Mouse (Mus musculus): ENCODE results near the gene Atp6v0c.

The Atp6v0c gene

GRCm38 (mm10) chr17:24199252-24199651, 29.8 kb upstream of the Atp6v0c start:
- in situ Hi-C loops (cut with MboI): no loop called here

DNA sequence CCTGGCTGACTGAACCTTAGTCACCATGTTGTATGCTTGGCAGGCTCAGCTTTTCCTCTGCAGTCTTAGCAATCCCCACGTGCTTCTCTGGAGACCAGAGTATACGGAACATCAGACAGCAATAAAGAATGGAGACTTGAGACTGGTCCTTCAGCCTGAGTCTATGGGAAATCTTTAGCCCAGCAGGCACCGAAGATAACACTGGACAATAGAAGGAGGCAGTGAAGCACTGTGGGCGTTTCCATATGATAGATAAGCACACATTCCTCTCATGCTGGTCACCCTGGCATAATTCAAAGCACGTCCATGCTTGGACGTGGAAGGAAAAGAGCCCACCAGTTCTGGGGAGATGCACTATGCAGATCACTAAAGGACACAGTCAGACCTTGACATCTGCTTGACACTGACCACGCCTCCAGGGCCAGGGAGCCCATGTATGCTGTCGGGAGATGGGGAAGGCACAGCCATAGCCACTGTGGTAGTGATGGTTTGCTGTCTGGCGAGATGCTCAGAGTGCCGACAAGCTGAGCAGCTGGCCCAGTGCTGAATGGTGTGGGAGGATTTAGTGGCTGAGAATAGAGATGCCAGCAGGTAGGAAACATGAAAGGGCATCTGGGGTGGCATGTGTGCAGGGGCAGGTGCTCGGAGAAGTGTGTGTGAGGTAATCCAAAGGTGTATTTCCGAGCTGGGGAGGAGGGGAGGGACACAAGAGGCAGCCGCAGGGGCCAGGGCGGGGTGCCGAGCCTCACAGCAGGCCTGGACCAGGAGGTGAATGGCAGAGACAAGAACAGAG, 27.7 kb upstream of the Atp6v0c start:
- in situ Hi-C loops (cut with MboI): no loop called here

DNA sequence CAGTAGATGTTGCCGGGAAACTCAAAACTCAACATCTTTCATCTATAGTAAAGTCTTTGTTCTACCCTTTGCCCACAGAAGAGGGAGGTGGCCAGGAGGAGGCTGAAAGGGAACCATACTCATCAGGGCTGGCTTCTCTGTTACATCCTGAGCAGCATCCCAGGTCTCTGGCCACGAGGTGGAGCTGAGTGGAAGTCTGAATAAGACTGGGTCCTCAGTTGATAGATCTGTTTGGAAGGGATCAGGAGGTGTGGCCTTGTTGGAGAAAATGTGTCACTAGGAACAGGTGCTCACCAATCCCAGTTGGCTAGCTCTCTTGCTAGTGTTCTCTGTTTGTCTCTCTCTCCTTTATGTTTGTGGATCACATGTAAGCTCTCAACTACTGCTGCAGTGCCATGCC, 25.8 kb upstream of the Atp6v0c start:
- in situ Hi-C loops (cut with MboI): no loop called here

DNA sequence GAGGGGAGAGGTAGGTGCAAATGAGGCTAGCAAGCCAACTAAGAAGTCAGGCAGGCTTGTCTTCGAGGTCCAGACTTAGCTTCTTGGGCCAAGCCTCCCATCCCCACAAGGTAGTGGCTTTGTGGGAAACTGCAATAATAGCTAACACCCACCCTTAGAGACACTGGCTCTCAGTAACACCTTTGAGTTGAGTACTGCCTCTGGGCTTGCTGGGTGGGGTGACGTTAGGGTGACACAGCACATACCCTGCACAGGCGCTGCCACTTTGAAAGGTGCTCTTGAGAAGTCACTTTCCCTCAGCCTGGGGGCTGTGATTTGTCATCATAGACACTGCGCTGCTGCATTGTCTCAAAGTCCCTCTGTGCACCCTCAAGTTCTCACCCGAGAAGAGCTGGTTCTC, 24.3 kb upstream of the Atp6v0c start:
- in situ Hi-C loops (cut with MboI): no loop called here

DNA sequence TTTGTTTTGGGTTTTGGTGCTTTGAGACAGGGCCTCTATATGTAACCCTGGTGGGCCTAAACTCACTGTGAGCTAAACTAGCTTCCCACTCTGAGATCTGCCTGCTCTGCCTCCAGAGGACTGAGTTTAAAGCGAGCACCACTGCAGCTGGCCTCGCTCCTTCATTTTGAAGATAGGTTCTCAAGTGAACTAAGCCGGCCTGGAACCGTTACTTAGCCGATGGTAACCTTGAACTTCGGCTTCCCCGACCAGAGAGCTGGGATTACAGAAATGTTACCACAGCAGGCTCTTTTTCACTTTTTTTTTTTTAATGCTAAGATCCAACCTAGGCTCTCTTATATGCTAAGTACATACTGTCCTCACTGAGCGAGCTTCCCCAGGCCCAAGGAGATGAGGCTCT, 23.8 kb upstream of the Atp6v0c start:
- in situ Hi-C loops (cut with MboI): no loop called here

DNA sequence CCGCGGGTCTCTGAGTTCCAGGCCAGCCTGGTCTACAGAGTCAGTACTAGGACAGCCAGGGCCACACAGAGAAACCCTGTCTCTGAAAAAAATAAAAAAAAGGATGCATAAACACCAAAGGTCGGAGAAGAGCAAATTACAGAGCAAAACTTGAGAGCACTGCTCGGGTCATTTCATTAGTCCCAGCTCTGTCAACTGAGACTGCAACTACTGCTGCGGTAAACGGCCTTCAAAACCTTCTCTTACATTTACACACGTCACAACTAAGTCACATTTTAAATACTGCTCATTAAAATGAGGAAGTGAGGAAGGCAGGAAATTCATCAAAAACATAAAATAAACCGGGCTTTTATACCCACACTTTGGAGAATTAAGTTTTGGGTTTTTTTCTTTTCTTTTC, 23.3 kb upstream of the Atp6v0c start:
- in situ Hi-C loops (cut with MboI): no loop called here

DNA sequence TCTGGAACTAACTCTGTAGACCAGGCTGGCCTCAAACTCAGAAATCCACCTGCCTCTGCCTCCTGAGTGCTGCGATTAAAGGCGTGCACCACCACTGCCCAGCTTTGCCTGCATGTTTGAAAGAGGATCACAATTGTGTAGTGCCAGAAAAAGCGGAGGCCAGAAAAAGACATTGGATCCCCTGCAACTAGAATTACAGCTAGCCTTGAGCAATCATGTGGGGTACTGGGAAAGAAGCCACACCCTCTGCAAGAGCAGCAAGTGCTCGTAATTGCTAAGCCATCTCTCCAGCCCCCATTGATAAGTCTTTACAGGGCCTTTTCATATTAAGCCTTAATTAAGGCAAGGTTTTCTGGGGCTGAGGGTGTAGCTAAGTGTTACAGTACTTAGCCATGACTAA, 22.0 kb upstream of the Atp6v0c start:
- in situ Hi-C loops (cut with MboI): no loop called here

GRCm38 (mm10) chr17:24190934-24191333, 21.4 kb upstream of the Atp6v0c start:
- in situ Hi-C loops (cut with MboI): no loop called here

DNA sequence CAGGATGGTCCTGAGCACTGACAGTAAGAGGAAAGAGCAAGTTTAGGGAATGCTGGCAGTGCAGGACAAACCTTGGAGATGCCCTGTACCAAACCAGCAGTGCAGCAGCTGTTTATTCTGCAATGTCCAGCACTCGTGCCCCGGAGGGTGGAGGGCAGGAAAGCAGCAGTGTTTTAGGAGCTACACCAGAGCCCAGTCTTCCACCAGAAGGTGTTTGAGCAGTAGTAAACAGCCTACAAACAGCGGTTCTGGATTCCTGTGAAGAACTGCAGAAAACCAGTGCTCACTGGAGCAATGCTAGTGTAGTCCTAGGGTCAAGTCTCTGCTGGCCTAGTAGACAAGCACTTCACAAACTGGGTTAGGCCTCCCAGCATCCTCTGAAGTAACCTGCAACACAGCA, 4.8 kb upstream of the Atp6v0c start:
- in situ Hi-C loops (cut with MboI): no loop called here

GRCm38 (mm10) chr17:24173423-24173822, 3.9 kb upstream of the Atp6v0c start:
- in situ Hi-C loops (cut with MboI): no loop called here

- in situ Hi-C loops (cut with MboI): no loop called here
These were observed 2.2 kb upstream of the Atp6v0c start for GRCm38 (mm10) chr17:24171738-24172137.

- in situ Hi-C loops (cut with MboI): no loop called here
These were observed 1.2 kb upstream of the Atp6v0c start for GRCm38 (mm10) chr17:24170729-24171128.

DNA sequence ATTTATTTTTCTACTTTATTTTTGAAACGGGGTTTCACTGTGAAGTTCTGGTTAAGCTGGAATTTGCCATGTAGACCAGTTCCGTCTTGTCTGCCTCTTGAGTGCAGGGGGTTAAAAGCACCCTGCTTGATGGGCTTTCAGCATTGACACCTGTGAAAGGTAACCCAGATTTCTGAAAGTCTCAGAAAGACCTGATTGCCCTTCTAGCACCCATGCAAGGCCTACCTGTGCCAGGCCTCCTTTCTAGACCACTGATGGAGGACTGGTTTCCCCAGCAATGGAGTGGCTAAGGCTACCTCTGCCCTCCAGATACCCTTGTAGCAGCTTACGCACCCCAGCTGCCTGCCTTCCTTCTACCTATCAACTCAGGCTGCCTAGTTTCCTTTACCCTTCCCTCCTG, 623 bp upstream of the Atp6v0c start:
- in situ Hi-C loops (cut with MboI): no loop called here

DNA sequence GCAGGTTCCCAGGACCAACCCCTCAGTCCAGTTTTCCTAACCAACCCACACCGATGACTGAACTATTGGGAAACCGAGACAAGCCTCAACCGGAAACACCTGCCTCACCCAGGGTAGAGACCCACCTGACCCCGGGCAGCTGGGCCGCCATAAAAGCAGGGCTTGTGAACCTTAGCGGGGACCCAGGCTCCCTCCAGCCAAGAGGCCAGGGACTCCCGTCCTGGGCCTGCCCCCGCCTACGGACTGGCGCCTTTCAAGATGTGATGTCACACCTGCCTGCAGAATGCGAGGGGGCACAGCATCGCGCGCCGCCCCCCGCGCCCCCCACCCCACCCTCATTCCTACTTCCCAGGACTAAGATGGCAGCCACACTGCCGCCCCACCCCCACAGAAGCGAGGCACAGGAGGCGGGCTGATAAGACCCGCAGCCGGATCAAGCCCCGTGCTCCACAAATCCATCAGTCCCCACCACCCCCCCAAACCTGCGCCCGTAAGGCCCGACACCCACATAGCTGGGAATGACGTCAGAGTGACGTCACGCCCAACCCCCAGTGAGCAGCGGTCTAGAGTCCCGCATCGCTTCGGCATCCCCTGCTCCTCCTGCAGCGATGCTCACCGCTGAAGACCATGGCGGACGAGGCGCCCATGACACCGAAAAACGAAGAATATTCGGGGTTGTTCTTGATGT, 768 bp downstream of the Atp6v0c start:
- in situ Hi-C loops (cut with MboI): no loop called here

DNA sequence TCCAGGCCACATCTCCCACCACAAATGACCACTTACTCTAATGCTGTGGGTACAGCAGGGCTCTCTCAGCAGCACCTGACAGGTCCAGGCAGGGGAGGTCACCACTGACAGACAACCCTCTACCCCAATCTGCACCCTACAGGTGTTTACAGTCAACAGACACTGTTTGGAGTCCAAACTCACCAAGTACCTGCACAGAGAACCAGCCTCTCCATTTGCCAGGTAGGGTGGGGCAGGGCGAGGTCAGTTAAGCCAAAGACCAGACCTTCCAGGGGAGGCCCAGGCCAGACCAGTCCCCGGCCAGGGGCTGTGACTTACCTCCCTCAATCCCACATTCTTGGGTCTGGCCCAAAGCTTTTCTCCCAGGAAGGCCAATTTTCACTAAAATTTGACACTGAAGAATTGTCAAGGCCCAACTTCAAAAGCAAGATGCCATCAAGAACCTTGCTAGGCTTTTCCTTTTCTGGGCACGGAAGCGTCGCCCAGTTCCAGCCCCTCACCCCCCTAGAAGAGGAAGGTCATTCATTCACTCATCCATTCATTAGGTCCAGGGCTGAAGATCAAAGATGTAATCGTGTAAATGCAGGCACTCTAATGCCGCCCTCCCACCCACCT, 1.5 kb downstream of the Atp6v0c start:
- in situ Hi-C loops (cut with MboI): no loop called here

- in situ Hi-C loops (cut with MboI): no loop called here
These were observed 2.4 kb downstream of the Atp6v0c start for GRCm38 (mm10) chr17:24167120-24167519.

- in situ Hi-C loops (cut with MboI): no loop called here
These were observed 4.8 kb downstream of the Atp6v0c start for GRCm38 (mm10) chr17:24164566-24165259.

- in situ Hi-C loops (cut with MboI): no loop called here
These were observed 6.1 kb downstream of the Atp6v0c start, which contains the start of gene Amdhd2 for GRCm38 (mm10) chr17:24163176-24163962. Gene Amdhd2, minus strand, starts transcription at chr17:24163766.

GRCm38 (mm10) chr17:24162584-24163175, 6.8 kb downstream of the Atp6v0c start:
- in situ Hi-C loops (cut with MboI): no loop called here

DNA sequence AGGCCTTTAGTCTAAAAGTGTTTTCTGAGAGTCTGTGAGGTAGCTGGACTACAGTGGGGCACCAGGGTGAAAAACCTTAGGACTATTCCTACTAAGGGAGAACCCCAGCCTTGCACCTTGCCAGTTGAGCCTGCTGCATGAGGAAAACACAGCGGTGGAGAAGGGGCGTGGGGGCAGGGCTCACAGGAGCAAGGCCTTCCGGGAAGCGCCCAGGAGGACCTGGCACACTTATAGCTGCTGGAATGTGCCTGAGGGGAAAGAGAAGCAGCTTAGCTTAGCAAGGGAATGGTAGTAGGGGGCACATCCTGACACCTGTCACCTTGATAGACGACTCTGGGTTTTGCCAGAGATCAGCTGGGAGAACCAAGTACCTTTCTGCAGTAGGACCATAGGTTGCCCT, 8.0 kb downstream of the Atp6v0c start:
- in situ Hi-C loops (cut with MboI): no loop called here

DNA sequence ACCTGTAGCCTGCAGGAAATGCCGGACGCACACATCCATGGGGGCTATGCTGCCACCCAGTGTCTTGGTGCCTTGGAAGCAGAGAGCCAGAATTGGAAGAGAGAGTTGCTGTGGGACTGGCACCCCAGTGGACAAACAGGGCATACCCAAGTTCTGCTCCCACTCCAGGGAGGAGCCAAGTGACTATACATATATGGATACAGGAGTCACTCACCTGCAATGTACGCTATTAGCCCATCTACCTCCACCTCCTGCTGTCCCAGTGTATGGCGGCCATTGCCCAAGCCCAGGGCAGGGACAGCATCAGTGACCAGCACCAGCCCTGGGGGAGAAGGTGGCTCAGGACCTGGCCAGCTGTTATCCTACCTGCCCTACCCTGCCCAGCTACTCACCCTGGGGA, 12.0 kb downstream of the Atp6v0c start:
- in situ Hi-C loops (cut with MboI): no loop called here
